Mouse (Mus musculus) cortical plate, adult 2 months (tissue): ENCODE data around the gene Olfr1121.

Experiments used
- CTCF ChIP-seq: fragments of 200-500 bp; IDR thresholded peaks from 2 replicates; pipeline ENCODE4 v1.5.1; 2011; ENCODE audit warnings: mild to moderate bottlenecking, control low read depth, low read length; ENCODE audit not compliant: insufficient read depth; ENCODE audit errors: extremely low read depth
- POLR2A ChIP-seq: fragments of 200-500 bp; IDR thresholded peaks from 2 replicates; pipeline ENCODE4 v1.6.1; 2011; ENCODE audit warnings: mild to moderate bottlenecking, low read length, control low read depth; ENCODE audit not compliant: insufficient read depth; ENCODE audit errors: extremely low read depth

DNA sequence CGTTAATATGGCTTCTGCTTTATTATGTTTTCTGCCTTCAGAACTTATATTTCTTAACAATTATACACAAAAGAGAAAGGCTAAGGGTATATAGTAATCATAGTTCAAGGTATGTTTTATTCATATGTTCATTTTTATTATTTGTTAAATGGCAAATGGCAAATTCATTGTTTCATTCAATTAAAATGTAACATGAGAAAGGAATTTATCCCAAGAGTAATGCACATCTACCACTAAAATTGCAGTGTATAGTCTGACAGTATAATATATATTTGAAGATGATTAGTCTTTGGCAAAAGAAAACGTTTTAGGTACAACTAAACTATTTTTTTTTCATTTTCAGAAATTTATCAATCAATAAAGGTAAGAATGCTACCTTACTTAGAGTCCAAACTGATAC is 15.2 kb upstream of the Olfr1121 start, which contains the start of gene Olfr1120:
- TF ChIP-seq POLR2A (no peak), CTCF (no peak)
